18 mouse cellular contexts compared by ENCODE assay signal in genomic region chr6:91215454-91215853, GRCm38 (mm10). TPM values are rescaled to one million over a fixed set of nuclear protein-coding genes. Genes with fewer than 3 reads are reported as not detected.
DNase-seq lines count a peak whose midpoint lies in the region; ATAC-seq and TF ChIP-seq lines count a peak whose summit lies in the region.
"Had no signal": no experiment of that assay in that cellular context is flagged by ENCODE, and none has a peak within 500 bp of the region (broad histone marks: within the 10 kb centered on the region; RNA-seq: fewer than 3 reads in every experiment).

No protein-coding gene starts in this region.

- H3K4me2 ChIP-seq in embryonic facial prominence, embryonic 14.5 days (ENCODE audit: low read depth, low read length) = peak overlapping the region; percentile 81
- peak overlapping the region; percentile 67 for H3K4me2 ChIP-seq in limb, embryonic 15.5 days
- H3K4me2 ChIP-seq: hindbrain, embryonic 15.5 days had no signal

- intact Hi-C loops in gastrocnemius, adult 2 months (cut with DNase I) = loop anchor here (5.0 kb wide), 1 partner anchor 33 kb away; no protein-coding TSS in a partner anchor
- intact Hi-C loops in left cerebral cortex, postnatal 25 days (cut with DNase I) = no loop called here

- H3K36me3 ChIP-seq in embryonic facial prominence, embryonic 14.5 days (ENCODE audit: control insufficient read depth, insufficient read depth, low read length) = no peaks in the 10 kb centered on the region
- peaks cover 11% of the 10 kb centered on the region; the same call in 1 of the 2 replicates for H3K36me3 ChIP-seq in limb, embryonic 15.5 days
- H3K36me3 ChIP-seq: hindbrain, embryonic 15.5 days had no signal

- no peak overlapping the region for H3K9ac ChIP-seq in embryonic facial prominence, embryonic 14.5 days (ENCODE audit: low read depth, low read length)
- H3K9ac ChIP-seq in limb, embryonic 15.5 days = no peak overlapping the region
- H3K9ac ChIP-seq: hindbrain, embryonic 15.5 days had no signal

- peak overlapping the region; percentile 85; the same call in 1 of the 2 replicates for H3K27ac ChIP-seq in gastrocnemius, adult 2 months
- no peak overlapping the region for H3K27ac ChIP-seq in embryonic facial prominence, embryonic 14.5 days (replicated peaks; ENCODE audit: low read depth, low read length)
- peak overlapping the region; percentile 17; the same call in 1 of the 2 replicates for H3K27ac ChIP-seq in limb, embryonic 15.5 days
- H3K27ac ChIP-seq: hindbrain, embryonic 15.5 days; kidney, postnatal 0 days had no signal

- H3K4me3 ChIP-seq in gastrocnemius, adult 2 months = peak overlapping the region; percentile 67
- peak overlapping the region; percentile 61; the same call in 1 of the 2 replicates for H3K4me3 ChIP-seq in embryonic facial prominence, embryonic 14.5 days (ENCODE audit: low read depth, low read length)
- H3K4me3 ChIP-seq in limb, embryonic 15.5 days = no peak overlapping the region
- H3K4me3 ChIP-seq: heart, adult 2 months; hindbrain, embryonic 15.5 days had no signal

- TF ChIP-seq CTCF in gastrocnemius, adult 2 months (IDR thresholded peaks at IDR 0.05) = no peak

- no peaks in the 10 kb centered on the region for H3K9me3 ChIP-seq in embryonic facial prominence, embryonic 14.5 days (ENCODE audit: control insufficient read depth, low read length)
- H3K9me3 ChIP-seq in limb, embryonic 15.5 days = no peaks in the 10 kb centered on the region
- H3K9me3 ChIP-seq: hindbrain, embryonic 15.5 days had no signal

- no peak for ATAC-seq in embryonic facial prominence, embryonic 14.5 days (ENCODE audit: low read depth)
- ATAC-seq in limb, embryonic 15.5 days (ENCODE audit: insufficient number of reproducible peaks, low FRiP score, low TSS enrichment, low read depth) = no peak
- ATAC-seq: intestine, postnatal 0 days; midbrain, embryonic 16.5 days had no signal

- 50% methylated on average over 1 of the region's 1 CpGs for WGBS in embryonic facial prominence, embryonic 14.5 days
- 36% methylated on average over 1 of the region's 1 CpGs for WGBS in limb, embryonic 15.5 days

- peaks cover 55% of the 10 kb centered on the region for H3K4me1 ChIP-seq in embryonic facial prominence, embryonic 14.5 days (ENCODE audit: control insufficient read depth, insufficient read depth, low read length)
- H3K4me1 ChIP-seq in limb, embryonic 15.5 days = peaks cover 89% of the 10 kb centered on the region

- DNase-seq in gastrocnemius, adult 2 months = no peak
- DNase-seq in gastrocnemius, postnatal 4 days (ENCODE audit: low spot score in 2 of 2) = no peak
- DNase-seq in left cerebral cortex, postnatal 25 days (ENCODE audit: low spot score in 2 of 2) = peak; percentile 24 to 70
- no peak for DNase-seq in left cerebral cortex, adult 11 months (ENCODE audit: low spot score)
- DNase-seq in embryonic facial prominence, embryonic 14.5 days (ENCODE audit: low spot score) = no peak
- DNase-seq in lung, postnatal 14 days = no peak
- DNase-seq: adrenal gland, postnatal 10 days; cerebellum, adult 2 months; heart, adult 2 months; heart, postnatal 36 days; lung, postnatal 10 days; thymus, postnatal 4 days had no signal

- H3K27me3 ChIP-seq in embryonic facial prominence, embryonic 14.5 days (replicated peaks; ENCODE audit: control insufficient read depth, insufficient read depth, low read length) = no peaks in the 10 kb centered on the region
- no peaks in the 10 kb centered on the region for H3K27me3 ChIP-seq in limb, embryonic 15.5 days

RNA-seq across cellular contexts. Expression of gene Fbln2, which starts 3.2 kb away (rescaled TPM):
- 10 to 100 TPM; 43.6 to 64.7 TPM for total RNA-seq in gastrocnemius, adult 2 months (2021)
- 100 to 1,000 TPM; 115 to 127 TPM for total RNA-seq in gastrocnemius, postnatal 4 days (2021)
- total RNA-seq in left cerebral cortex, postnatal 25 days (2021) = 1 to 10 TPM; 3.9 to 6.5 TPM
- polyA plus RNA-seq in embryonic facial prominence, embryonic 14.5 days (2014; fragmentation: Nextera tagmentation; extraction: Ambion mirVana) = 202 and 230 TPM in 2 replicates
- polyA plus RNA-seq in limb, embryonic 15.5 days (2015; fragmentation: Nextera tagmentation; extraction: Ambion mirVana) = 297 and 305 TPM in 2 replicates
- total RNA-seq: megakaryocyte-erythroid progenitor cell, adult 5-6 weeks had no signal

RNA-seq across cellular contexts. Expression of gene Hdac11, which starts 59.0 kb away (rescaled TPM):
- total RNA-seq in gastrocnemius, adult 2 months (2021) = 1 to 10 TPM; 5.1 to 6.5 TPM
- total RNA-seq in gastrocnemius, postnatal 4 days (2021) = 10 to 100 TPM; 25.0 to 25.1 TPM
- 100 to 1,000 TPM; 158 to 161 TPM for total RNA-seq in left cerebral cortex, postnatal 25 days (2021)
- polyA plus RNA-seq in embryonic facial prominence, embryonic 14.5 days (2014; fragmentation: Nextera tagmentation; extraction: Ambion mirVana) = 15.4 and 15.7 TPM in 2 replicates
- polyA plus RNA-seq in limb, embryonic 15.5 days (2015; fragmentation: Nextera tagmentation; extraction: Ambion mirVana) = 13.5 and 13.9 TPM in 2 replicates

Comparison
In these comparisons a context has a peak if more than half of its experiments do, and no peak if none do; other contexts are left out.
1. DNase-seq: peak in left cerebral cortex, postnatal 25 days (2 of 2); none in gastrocnemius, adult 2 months (single experiment), gastrocnemius, postnatal 4 days (0 of 2), left cerebral cortex, adult 11 months (single experiment), embryonic facial prominence, embryonic 14.5 days (single experiment) and lung, postnatal 14 days (single experiment).
2. RNA of gene Fbln2, which starts 3.2 kb away (total RNA-seq): 115 to 127 TPM in gastrocnemius, postnatal 4 days and 43.6 to 64.7 TPM in gastrocnemius, adult 2 months; 3.9 to 6.5 TPM in left cerebral cortex, postnatal 25 days; every median in the first group is over 4 times any median in the second.
3. RNA of gene Hdac11, which starts 59.0 kb away (total RNA-seq): 158 to 161 TPM in left cerebral cortex, postnatal 25 days; 25.0 to 25.1 TPM in gastrocnemius, postnatal 4 days and 5.1 to 6.5 TPM in gastrocnemius, adult 2 months; every median in the first group is over 4 times any median in the second.